Mouse (Mus musculus) lung, postnatal 4 days (tissue): ENCODE data around the gene Vdac2.

ENCODE experiments used
- DNase-seq, 2 experiments: peaks; one replicate each; pipeline ENCODE4 v3.0.0; 2021

Gene Vdac2

GRCm38 (mm10) chr14:21853456-21854109, 28.5 kb downstream of the Vdac2 start:
- DNase-seq: peak; percentile 76 to 84

GRCm38 (mm10) chr14:21854271-21854670, 29.2 kb downstream of the Vdac2 start:
- no peak for DNase-seq

- no peak for DNase-seq
These were observed 30.9 kb downstream of the Vdac2 start for GRCm38 (mm10) chr14:21855961-21856360.

- no peak for DNase-seq
These were observed 31.8 kb downstream of the Vdac2 start for GRCm38 (mm10) chr14:21856886-21857285.

GRCm38 (mm10) chr14:21866291-21866690, 41.3 kb downstream of the Vdac2 start:
- no peak for DNase-seq

GRCm38 (mm10) chr14:21866816-21867215, 41.8 kb downstream of the Vdac2 start:
- no peak for DNase-seq

- DNase-seq: peak; percentile 45 to 50
These were observed 65.4 kb downstream of the Vdac2 start for GRCm38 (mm10) chr14:21890430-21890829.

GRCm38 (mm10) chr14:21891581-21892340, 66.7 kb downstream of the Vdac2 start:
- peak; percentile 41 to 74 for DNase-seq

- DNase-seq: no peak
These were observed 67.3 kb downstream of the Vdac2 start for GRCm38 (mm10) chr14:21892341-21892659.
